Mouse (Mus musculus) limb, embryonic 14.5 days (tissue): ENCODE data around the gene Glod4. TPM values are rescaled to one million over a fixed set of nuclear protein-coding genes. Genes with fewer than 3 reads are reported as not detected.

Source experiments
- ATAC-seq: fragments of 200-750 bp; cut with Nextera tagmentation; 2 replicates; pipeline ENCODE4 v1.8.0; 2017; ENCODE audit warnings: low read depth, moderate number of reproducible peaks, moderate TSS enrichment; ENCODE audit not compliant: low FRiP score
- DNase-seq: peaks from one replicate; pipeline ENCODE4 v3.0.0-alpha.2; 2015; ENCODE audit warnings: low spot score
- H3K27ac ChIP-seq: fragments of 300-500 bp; sonication (generic); replicated peaks from 2 replicates; pipeline ENCODE4 v1.5.1; 2014; ENCODE audit warnings: low read depth, mild to moderate bottlenecking, low read length, moderate library complexity, mixed read lengths
- H3K27me3 ChIP-seq: fragments of 300-500 bp; sonication (generic); 2 replicates; pipeline ENCODE4 v1.6.1; 2014; ENCODE audit warnings: low read length, mixed read lengths; ENCODE audit not compliant: control insufficient read depth, insufficient read depth
- H3K36me3 ChIP-seq: fragments of 300-500 bp; sonication (generic); 2 replicates; pipeline ENCODE4 v1.6.1; 2014; ENCODE audit warnings: mild to moderate bottlenecking, low read length, moderate library complexity, mixed read lengths; ENCODE audit not compliant: control insufficient read depth, insufficient read depth
- H3K4me1 ChIP-seq: fragments of 300-500 bp; sonication (generic); 2 replicates; pipeline ENCODE4 v1.6.1; 2014; ENCODE audit warnings: antibody characterized with exemption, low read length, mixed read lengths; ENCODE audit not compliant: control insufficient read depth, insufficient read depth
- H3K4me2 ChIP-seq: fragments of 300-500 bp; sonication (generic); replicated peaks from 2 replicates; pipeline ENCODE4 v1.6.1; 2014; ENCODE audit warnings: low read depth, mild to moderate bottlenecking, low read length, moderate library complexity; ENCODE audit not compliant: severe bottlenecking
- H3K4me3 ChIP-seq: fragments of 300-500 bp; sonication (generic); replicated peaks from 2 replicates; pipeline ENCODE4 v1.5.1; 2014; ENCODE audit warnings: low read length
- H3K9ac ChIP-seq: fragments of 300-500 bp; sonication (generic); 2 replicates; pipeline ENCODE4 v1.6.1; 2014; ENCODE audit warnings: mild to moderate bottlenecking, low read depth, low read length, moderate library complexity; ENCODE audit not compliant: severe bottlenecking
- H3K9me3 ChIP-seq: fragments of 300-500 bp; sonication (generic); 2 replicates; pipeline ENCODE4 v1.6.1; 2016; ENCODE audit warnings: low read length; ENCODE audit not compliant: control insufficient read depth
- POLR2A ChIP-seq: fragments of 200-500 bp; IDR thresholded peaks from 2 replicates; pipeline ENCODE4 v1.8.0; 2012; ENCODE audit warnings: inconsistent platforms, mild to moderate bottlenecking, moderate library complexity, borderline replicate concordance; ENCODE audit not compliant: insufficient read depth, insufficient read length; ENCODE audit errors: extremely low read depth
- WGBS: fragments of 180-500 bp; shearing (Covaris S2); extraction: QIAGEN DNeasy Blood & Tissue Kit; methylation state at CpG from one replicate; pipeline ENCODE4 v1.1.7; 2014; 5-methylcytosine and 5-hydroxymethylcytosine counted together
- polyA plus RNA-seq, 2 experiments: library from polyadenylated mRNA; depleted of rRNA in 1 of 2; stranded (reverse) in 1 of 2; unstranded in 1 of 2; fragments of >200 nt; fragmentation: Nextera tagmentation in 1 of 2; extraction: Ambion mirVana in 1 of 2; gene quantifications; 2 replicates each; pipeline versions ENCODE4 v1.2.1 to v1.2.3; 2012 to 2014

The Glod4 gene
- polyA plus RNA-seq, 2 experiments: 56.2 to 140 TPM

DNA sequence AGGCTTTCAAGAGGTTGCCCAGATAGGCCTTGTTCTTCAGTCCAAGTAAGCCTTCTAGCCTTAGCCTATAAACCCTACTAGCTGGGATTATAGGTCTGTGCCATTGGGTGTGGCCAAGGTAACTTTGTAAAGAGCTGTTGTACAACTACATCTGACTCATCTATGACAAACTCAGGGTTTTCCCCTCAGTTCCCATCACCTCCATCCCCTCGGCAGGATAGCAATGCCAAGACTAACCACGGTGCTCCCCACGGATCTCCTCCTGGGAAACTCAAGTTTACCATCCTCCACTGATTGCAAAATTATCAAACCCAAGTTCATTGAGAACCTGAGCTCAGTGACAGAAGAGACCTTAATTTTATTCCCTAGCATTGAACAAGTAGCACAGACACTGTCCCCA, 7.4 kb downstream of the Glod4 start:
- Histone ChIP-seq H3K27ac (no peak overlapping the region), H3K4me1 (no peaks in the 10 kb centered on the region), H3K9ac (no peak overlapping the region), H3K27me3 (no peaks in the 10 kb centered on the region), H3K4me2 (no peak overlapping the region), H3K4me3 (no peak overlapping the region), H3K9me3 (no peaks in the 10 kb centered on the region), H3K36me3 (peaks cover 70% of the 10 kb centered on the region)
- WGBS: 96% methylated on average over 3 of the region's 3 CpGs
- TF ChIP-seq POLR2A: no peak
- ATAC-seq: no peak
- no peak for DNase-seq

DNA sequence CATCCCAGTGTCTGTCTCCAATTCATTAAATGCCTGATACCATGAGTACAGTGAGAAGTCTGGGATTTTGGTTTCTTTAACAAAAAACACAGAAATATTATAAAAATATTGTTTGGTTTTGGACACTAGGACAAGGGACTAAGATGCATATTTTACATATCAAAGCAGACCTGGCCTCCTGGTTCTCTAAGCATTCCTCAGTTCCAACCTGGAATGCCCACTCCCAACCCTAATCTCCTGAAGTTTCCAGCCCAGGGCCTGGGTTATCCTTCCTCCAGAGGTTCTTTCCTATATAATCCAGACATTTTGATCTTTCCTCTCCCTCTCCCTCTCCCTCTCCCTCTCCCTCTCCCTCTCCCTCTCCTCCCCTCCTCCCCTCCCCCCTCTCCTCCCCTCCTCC, 18.5 kb downstream of the Glod4 start:
- DNase-seq (no peak), ATAC-seq (no peak)
- Histone ChIP-seq H3K36me3 (peaks cover 47% of the 10 kb centered on the region), H3K4me1 (no peaks in the 10 kb centered on the region), H3K9me3 (no peaks in the 10 kb centered on the region), H3K4me2 (no peak overlapping the region), H3K27me3 (no peaks in the 10 kb centered on the region), H3K9ac (no peak overlapping the region), H3K4me3 (no peak overlapping the region), H3K27ac (no peak overlapping the region)
- no peak for TF ChIP-seq POLR2A

- TF ChIP-seq POLR2A: no peak
- Histone ChIP-seq H3K36me3 (peaks cover 50% of the 10 kb centered on the region), H3K27ac (no peak overlapping the region), H3K4me1 (no peaks in the 10 kb centered on the region), H3K9ac (no peak overlapping the region), H3K4me2 (no peak overlapping the region), H3K4me3 (no peak overlapping the region), H3K27me3 (no peaks in the 10 kb centered on the region), H3K9me3 (no peaks in the 10 kb centered on the region)
- ATAC-seq (no peak), DNase-seq (no peak)
- 93% methylated on average over 5 of the region's 5 CpGs for WGBS
These were observed 18.9 kb downstream of the Glod4 start for GRCm38 (mm10) chr11:76224631-76225030.

DNA sequence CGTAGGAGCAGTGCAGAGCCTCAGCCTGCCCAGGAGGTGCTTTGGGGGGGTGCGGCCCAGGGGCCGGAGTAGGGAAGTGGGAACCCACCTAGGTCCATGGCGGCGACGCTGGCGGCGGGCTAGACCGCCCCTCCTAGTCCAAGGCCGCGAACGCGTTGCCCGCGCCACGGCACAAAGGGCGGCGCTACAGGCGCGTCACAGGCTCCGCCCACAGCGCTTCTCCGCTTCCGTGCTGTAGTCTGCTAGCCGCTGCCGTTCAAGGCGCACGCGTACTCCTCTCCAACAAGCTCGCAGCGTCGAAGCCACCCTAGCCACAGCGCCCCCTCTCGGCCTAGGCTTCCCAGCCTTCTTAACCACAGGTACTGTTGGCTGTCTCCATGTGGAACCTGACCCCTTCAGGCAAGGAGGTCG, 26.1 kb downstream of the Glod4 start, which contains the start of the genes Dbil5 and Gemin4:
Dbil5 (plus strand) TSS at position 219 of the 411 bp plus-strand sequence.
Gemin4 (minus strand) TSS at position 275 of the 411 bp plus-strand sequence.
- no peaks in the 10 kb centered on the region for H3K4me1 ChIP-seq
- peak within 1 kb of the TSS; percentile 90 for H3K9ac ChIP-seq
- peak within 1 kb of the TSS; percentile 80 for H3K4me3 ChIP-seq
- peaks cover 49% of the 10 kb centered on the region for H3K36me3 ChIP-seq
- H3K9me3 ChIP-seq: no peaks in the 10 kb centered on the region
- peak; percentile 90 for TF ChIP-seq POLR2A
- H3K4me2 ChIP-seq: peak within 1 kb of the TSS; percentile 62
- DNase-seq (peak; percentile 98), ATAC-seq (peak; percentile 97)
- peak within 1 kb of the TSS; percentile 97 for H3K27ac ChIP-seq
- H3K27me3 ChIP-seq: no peaks in the 10 kb centered on the region
- under 1% methylated on average over 23 of the region's 35 CpGs for WGBS

- WGBS: 2% methylated on average over 33 of the region's 33 CpGs
- peaks cover 49% of the 10 kb centered on the region for H3K36me3 ChIP-seq
- TF ChIP-seq POLR2A: no peak
- peak overlapping the region; percentile 97 for H3K27ac ChIP-seq
- peak overlapping the region; percentile 80 for H3K4me3 ChIP-seq
- no peaks in the 10 kb centered on the region for H3K9me3 ChIP-seq
- H3K4me2 ChIP-seq: peak overlapping the region; percentile 62
- H3K27me3 ChIP-seq: no peaks in the 10 kb centered on the region
- DNase-seq (peak; percentile 77), ATAC-seq (peak; percentile 35)
- H3K9ac ChIP-seq: peak overlapping the region; percentile 90
- no peaks in the 10 kb centered on the region for H3K4me1 ChIP-seq
These were observed 26.7 kb downstream of the Glod4 start for GRCm38 (mm10) chr11:76216681-76217389.

GRCm38 (mm10) chr11:76216049-76216540, 27.4 kb downstream of the Glod4 start:
- H3K27ac ChIP-seq: no peak overlapping the region
- WGBS: 67% methylated on average over 5 of the region's 5 CpGs

More at GRCm38 (mm10) chr11:76216049-76216540, 27.4 kb downstream of the Glod4 start:
- Histone ChIP-seq H3K27me3 (no peaks in the 10 kb centered on the region), H3K4me1 (no peaks in the 10 kb centered on the region), H3K9ac (no peak overlapping the region), H3K9me3 (no peaks in the 10 kb centered on the region), H3K4me3 (peak overlapping the region; percentile 80), H3K4me2 (peak overlapping the region; percentile 62), H3K36me3 (peaks cover 43% of the 10 kb centered on the region)
- DNase-seq (no peak), ATAC-seq (no peak)
- no peak for TF ChIP-seq POLR2A
